Mouse (Mus musculus) ES-E14 (cell line): Measurements from ENCODE around the gene BC048562.

Source experiments
- CHD2 ChIP-seq: IDR thresholded peaks from 2 replicates; pipeline ENCODE4 v1.6.1; 2014; ENCODE audit warnings: mild to moderate bottlenecking, low read depth, low read length, inconsistent platforms
- HCFC1 ChIP-seq: IDR thresholded peaks from 2 replicates; pipeline ENCODE4 v1.6.1; 2012; ENCODE audit warnings: low read length, inconsistent platforms, borderline replicate concordance; ENCODE audit not compliant: insufficient read depth
- MAFK ChIP-seq: IDR thresholded peaks from 2 replicates; pipeline ENCODE4 v1.6.1; 2014; ENCODE audit warnings: mild to moderate bottlenecking, low read depth, low read length, inconsistent platforms; ENCODE audit not compliant: insufficient read depth
- ZC3H11A ChIP-seq: IDR thresholded peaks from 2 replicates; pipeline ENCODE4 v1.6.1; 2012; ENCODE audit warnings: low read depth, mild to moderate bottlenecking, inconsistent platforms, low read length, borderline replicate concordance
- ZNF384 ChIP-seq: IDR thresholded peaks from 2 replicates; pipeline ENCODE4 v1.6.1; 2012; ENCODE audit warnings: low read depth, low read length, inconsistent platforms

GRCm38 (mm10) chr9:108398324-108398723 is 38.0 kb upstream of the BC048562 start:
- TF ChIP-seq ZNF384 = no peak
- no peak for TF ChIP-seq ZC3H11A
- no peak for TF ChIP-seq CHD2
- TF ChIP-seq MAFK = no peak
- no peak for TF ChIP-seq HCFC1
